Mouse (Mus musculus) testis, adult 2 months (tissue): ENCODE results near the gene Fgfr4. TPM values are rescaled to one million over a fixed set of nuclear protein-coding genes. Genes with fewer than 3 reads are reported as not detected.
"Not testable (repeated sequence)": the region's sequence is repeated elsewhere in the genome, so short reads cannot be mapped to it uniquely, and the experiment has no call there.

ENCODE experiments used
- H3K27ac ChIP-seq: fragments of 200-500 bp; 2 replicates; pipeline ENCODE4 v1.5.1; 2012; ENCODE audit warnings: low read depth, low read length; ENCODE audit not compliant: control insufficient read depth, insufficient read depth
- H3K27me3 ChIP-seq: fragments of 200-500 bp; 2 replicates; pipeline ENCODE4 v1.6.1; 2012; ENCODE audit warnings: mild to moderate bottlenecking, low read length, moderate library complexity; ENCODE audit not compliant: control insufficient read depth, insufficient read depth
- H3K36me3 ChIP-seq: fragments of 200-500 bp; 2 replicates; pipeline ENCODE4 v1.6.1; 2012; ENCODE audit warnings: mild to moderate bottlenecking, low read length; ENCODE audit not compliant: control insufficient read depth, insufficient read depth
- H3K4me1 ChIP-seq: fragments of 200-500 bp; 2 replicates; pipeline ENCODE4 v1.6.1; 2012; ENCODE audit warnings: low read length; ENCODE audit not compliant: control insufficient read depth, insufficient read depth
- H3K4me3 ChIP-seq: fragments of 200-500 bp; 2 replicates; pipeline ENCODE4 v1.5.1; 2012; ENCODE audit warnings: low read depth, mild to moderate bottlenecking, low read length, moderate library complexity, mixed read lengths; ENCODE audit not compliant: control insufficient read depth
- CTCF ChIP-seq: fragments of 200-500 bp; IDR thresholded peaks from 2 replicates; pipeline ENCODE4 v1.5.1; 2012; ENCODE audit warnings: low read depth, mild to moderate bottlenecking, inconsistent platforms, low read length, moderate library complexity; ENCODE audit not compliant: control insufficient read depth, insufficient read depth, insufficient replicate concordance
- POLR2A ChIP-seq: fragments of 200-500 bp; IDR thresholded peaks from 2 replicates; pipeline ENCODE4 v1.6.1; 2012; ENCODE audit warnings: low read depth, mild to moderate bottlenecking, inconsistent platforms, low read length, moderate library complexity; ENCODE audit not compliant: control insufficient read depth
- polyA plus RNA-seq: library from polyadenylated mRNA; depleted of rRNA; stranded (reverse); fragments of >200 nt; gene quantifications from 2 replicates; pipeline ENCODE4 v1.2.3, GENCODE M21; 2012

Gene Fgfr4
- polyA plus RNA-seq, 1 experiment, result 3.0 TPM

DNA sequence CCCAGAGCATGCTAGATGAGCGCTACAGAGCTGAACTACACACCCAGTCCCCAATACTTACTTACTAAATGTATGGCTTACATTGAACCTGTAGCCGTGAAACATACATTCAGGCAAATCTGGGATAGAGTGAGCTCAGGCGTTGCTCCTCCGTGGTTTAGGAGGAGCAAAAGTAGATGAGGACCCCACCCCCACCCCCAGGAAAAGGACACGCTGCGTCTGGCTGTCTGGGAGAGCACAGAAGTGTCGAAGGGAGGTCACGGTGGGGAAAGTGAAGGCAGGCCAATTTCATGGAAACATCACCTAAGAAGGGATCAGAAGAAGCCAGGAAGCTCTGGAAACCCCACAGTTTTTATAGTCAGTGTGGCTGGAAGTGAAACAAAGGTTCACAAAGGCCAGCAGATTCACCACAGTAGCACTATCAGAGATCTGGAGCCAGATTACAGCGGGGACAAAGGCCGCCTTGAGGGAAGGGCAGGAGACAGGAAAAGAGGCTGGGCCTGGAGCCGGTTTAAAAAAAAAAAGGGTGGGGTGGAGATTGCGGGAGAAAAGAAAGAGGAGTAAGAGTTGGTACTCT lies 37.2 kb downstream of the Fgfr4 start:
- no peak for TF ChIP-seq CTCF
- TF ChIP-seq POLR2A, result no peak
- no peaks in the 10 kb centered on the region; the same call in 1 of the 2 replicates for H3K27me3 ChIP-seq
- H3K4me1 ChIP-seq, result peaks cover 13% of the 10 kb centered on the region
- H3K36me3 ChIP-seq, result no peaks in the 10 kb centered on the region
- H3K27ac ChIP-seq, result peak overlapping the region; percentile 51
- H3K4me3 ChIP-seq, result peak overlapping the region; percentile 79

DNA sequence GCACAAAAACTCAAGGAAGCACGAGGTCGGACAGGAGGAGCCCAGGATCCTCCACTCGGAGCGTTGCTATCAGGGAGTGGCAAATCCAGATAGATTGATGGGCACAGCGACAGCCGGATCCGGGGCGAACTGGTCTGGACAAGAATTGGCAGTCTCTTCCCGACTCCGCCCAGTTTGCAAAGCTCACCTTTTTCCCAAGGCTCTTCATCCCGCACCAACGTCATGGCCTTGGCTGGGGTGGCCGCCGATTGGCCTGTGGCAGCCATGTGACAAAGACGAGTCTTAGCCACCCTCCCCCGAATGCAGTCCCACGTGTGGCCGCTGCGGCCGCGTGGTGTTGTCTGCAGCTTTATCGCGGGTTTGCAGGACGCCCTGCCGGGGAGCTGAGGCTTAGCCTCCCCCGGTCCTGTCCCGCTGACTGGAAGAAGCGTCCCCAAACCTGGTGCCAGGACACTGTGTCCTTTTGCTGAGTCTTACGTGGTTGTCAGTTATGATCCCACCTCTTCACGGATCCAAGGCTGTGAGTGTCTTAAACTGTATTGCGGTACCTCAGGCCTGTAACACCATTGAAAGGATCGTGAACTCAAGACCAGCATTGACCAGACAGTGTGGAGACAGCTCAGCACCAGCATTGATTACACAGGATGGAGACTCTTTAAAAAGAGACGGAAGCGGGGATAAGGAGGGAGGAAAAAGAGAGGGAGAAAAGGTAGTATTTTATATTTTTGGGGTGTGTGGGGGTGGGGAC lies 37.9 kb downstream of the Fgfr4 start:
- peak; percentile 57; the same call in 1 of the 2 replicates for TF ChIP-seq CTCF
- TF ChIP-seq POLR2A, result peak; percentile 52; the same call in 1 of the 2 replicates
- Histone ChIP-seq H3K4me3 (peak overlapping the region; percentile 79), H3K36me3 (no peaks in the 10 kb centered on the region), H3K27me3 (no peaks in the 10 kb centered on the region; the same call in 1 of the 2 replicates), H3K4me1 (peaks cover 13% of the 10 kb centered on the region), H3K27ac (peak overlapping the region; percentile 78)

DNA sequence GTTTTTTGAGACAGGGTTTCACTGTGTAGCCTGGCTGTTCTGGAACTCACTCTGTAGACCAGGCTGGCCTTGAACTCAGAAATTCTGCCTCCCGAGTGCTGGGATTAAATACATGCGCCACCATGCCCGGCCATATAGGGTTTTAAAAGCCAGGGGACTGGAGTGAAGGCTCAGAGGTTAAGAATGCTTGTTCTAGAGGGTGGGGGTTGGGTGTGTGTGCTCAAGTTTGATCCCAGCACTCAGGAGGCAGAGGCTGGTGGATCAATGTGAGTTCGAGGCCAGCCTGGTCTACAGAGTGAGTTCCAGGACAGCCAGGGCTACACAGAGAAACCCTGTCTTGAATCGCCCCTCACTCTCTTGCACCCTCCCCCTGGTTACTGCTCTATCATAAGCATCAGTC lies 39.1 kb downstream of the Fgfr4 start:
- Histone ChIP-seq H3K27ac (no peak overlapping the region), H3K4me3 (no peak overlapping the region), H3K36me3 (no peaks in the 10 kb centered on the region), H3K27me3 (no peaks in the 10 kb centered on the region; the same call in 1 of the 2 replicates), H3K4me1 (peaks cover 13% of the 10 kb centered on the region)
- TF ChIP-seq POLR2A (no peak), CTCF (no peak)

DNA sequence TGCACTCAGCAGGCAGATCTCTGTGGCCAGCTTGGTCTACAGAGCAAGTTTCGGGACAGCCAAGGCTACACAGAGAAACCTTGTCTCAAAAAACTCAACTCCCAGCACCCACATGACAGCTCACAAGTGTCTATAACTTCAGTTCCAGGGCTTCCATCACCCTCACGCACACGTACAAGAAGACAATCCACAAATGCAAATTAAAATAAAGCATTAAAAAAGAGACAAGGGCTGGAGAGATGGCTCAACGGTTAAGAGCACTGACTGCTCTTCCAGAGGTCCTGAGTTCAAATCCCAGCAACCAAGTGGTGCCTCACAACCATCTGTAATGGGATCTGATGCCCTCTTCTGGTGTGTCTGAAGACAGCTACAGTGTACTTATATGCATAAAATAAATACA lies 50.3 kb downstream of the Fgfr4 start:
- H3K4me1 ChIP-seq, H3K27ac ChIP-seq, H3K36me3 ChIP-seq, H3K4me3 ChIP-seq, H3K27me3 ChIP-seq: not testable (repeated sequence)

DNA sequence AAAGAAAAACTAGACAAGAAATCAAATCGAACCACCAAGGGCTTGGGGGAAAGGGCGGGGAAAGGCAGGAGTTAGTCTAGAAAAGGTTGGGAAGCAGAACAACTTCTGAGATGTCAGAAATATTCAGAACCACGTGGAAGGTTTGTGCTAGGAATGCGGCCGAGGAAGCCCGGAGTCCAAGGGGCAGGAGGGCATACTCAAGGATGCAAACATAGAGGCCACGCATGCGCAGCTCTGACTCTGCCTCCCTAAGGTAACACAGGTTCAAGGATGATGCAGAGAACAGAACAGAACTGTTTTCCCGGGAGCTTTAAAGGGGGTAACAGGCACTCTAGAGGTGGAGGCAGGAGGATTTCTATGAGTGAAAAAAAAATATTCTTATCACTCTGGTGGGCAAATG lies 51.3 kb downstream of the Fgfr4 start:
- Histone ChIP-seq H3K4me1 (peaks cover 3% of the 10 kb centered on the region; the same call in 1 of the 2 replicates), H3K27me3 (no peaks in the 10 kb centered on the region), H3K36me3 (no peaks in the 10 kb centered on the region), H3K27ac (no peak overlapping the region), H3K4me3 (no peak overlapping the region)
- TF ChIP-seq POLR2A (no peak), CTCF (no peak)

DNA sequence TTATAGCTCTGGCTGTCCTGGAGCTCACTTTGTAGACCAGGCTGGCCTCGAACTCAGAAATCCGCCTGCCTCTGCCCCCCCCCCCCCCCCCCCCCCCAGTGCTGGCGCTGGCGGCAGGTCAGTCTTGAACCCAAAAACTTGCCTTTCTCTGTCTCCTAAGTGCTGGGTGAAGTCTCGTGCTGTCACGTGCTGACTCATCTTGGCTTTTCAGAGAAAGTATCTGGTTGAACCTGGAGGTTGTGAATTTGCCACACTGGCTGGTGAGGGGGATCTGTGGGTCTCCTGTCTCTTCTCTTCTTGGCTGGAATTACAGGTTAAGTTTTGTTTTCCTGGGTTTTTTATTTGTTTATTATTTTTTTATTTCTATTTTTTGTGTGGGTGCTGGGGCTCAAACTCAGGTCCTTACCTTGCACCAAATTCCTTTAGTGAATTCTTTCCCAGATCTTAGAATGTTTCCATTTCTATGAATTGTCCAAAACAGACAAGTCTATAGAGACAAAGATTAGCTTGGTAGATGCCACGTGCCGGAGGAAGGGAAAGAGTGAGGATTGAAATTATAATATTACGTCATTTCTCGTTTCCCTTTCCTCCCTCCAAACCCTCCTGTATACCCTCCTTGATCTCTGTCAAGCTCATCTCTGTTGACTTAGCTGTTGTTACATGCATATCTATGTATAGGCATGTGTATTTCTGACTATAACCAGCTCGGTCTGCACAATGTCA lies 52.4 kb downstream of the Fgfr4 start:
- Histone ChIP-seq H3K36me3 (no peaks in the 10 kb centered on the region), H3K27me3 (no peaks in the 10 kb centered on the region), H3K27ac (no peak overlapping the region), H3K4me1 (peaks cover 8% of the 10 kb centered on the region), H3K4me3 (no peak overlapping the region)
- no peak for TF ChIP-seq POLR2A
- no peak for TF ChIP-seq CTCF

- Histone ChIP-seq H3K27me3 (no peaks in the 10 kb centered on the region), H3K4me3 (no peak overlapping the region), H3K36me3 (no peaks in the 10 kb centered on the region), H3K27ac (no peak overlapping the region), H3K4me1 (peaks cover 10% of the 10 kb centered on the region)
- TF ChIP-seq POLR2A, result no peak
- no peak for TF ChIP-seq CTCF
Measured at GRCm38 (mm10) chr13:55205448-55206205, 53.2 kb downstream of the Fgfr4 start.
